Mouse (Mus musculus) ovary, postnatal 10 days (tissue): ENCODE data around the gene Ppfia1.
A peak's percentile ranks its signal among the peaks of the same experiment; 100 is the strongest.

Experiments used
- DNase-seq: peaks from one replicate; pipeline ENCODE4 v3.0.0; 2022; ENCODE audit warnings: low spot score

The Ppfia1 gene

DNA sequence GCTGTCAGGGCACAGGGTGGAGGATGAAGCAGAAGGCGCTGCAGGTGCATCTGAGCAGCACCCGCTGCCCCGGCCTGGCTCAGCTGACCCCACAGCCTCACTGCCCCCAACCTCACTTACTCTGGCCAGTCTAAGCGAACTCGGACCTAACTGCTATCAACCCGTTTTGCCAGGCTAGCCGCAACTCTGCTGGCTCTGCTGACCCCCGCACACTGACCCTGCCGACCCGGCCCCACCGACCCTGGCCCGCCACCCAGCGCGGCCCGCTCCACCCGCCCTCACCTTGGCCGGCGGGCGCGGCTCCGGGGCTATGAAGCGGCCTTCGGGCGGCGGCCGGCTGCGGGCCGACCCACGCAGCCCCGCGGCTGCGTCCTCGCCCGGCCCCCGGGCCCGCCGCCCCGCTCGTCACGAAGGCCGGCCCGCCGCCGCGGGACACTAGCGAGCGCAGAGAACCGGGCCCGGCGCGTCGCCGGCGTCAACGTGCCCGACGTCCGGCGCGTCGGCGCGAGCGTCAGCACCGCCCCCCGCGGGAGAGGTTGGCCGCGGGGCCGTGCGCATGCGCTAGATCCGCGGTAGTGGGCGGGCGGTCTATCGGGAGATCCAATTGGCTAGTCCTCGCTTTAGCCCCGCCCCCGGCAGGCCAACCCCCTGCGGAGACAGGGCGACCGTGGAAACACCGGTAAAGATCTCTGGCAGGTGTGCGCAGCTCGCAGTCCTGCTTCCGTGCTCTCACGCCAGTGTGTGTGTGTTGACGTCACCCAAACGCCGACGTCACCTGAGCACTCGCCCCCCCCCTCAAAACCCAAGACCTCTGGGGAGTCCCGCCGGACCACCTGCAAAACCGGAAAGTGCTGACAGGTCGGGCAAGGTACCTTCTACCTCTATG lies at the start of gene Ppfia1:
TSS of gene Ppfia1 (minus strand) at position 493 of the 886 bp plus-strand sequence.
- peak; percentile 88 for DNase-seq

DNA sequence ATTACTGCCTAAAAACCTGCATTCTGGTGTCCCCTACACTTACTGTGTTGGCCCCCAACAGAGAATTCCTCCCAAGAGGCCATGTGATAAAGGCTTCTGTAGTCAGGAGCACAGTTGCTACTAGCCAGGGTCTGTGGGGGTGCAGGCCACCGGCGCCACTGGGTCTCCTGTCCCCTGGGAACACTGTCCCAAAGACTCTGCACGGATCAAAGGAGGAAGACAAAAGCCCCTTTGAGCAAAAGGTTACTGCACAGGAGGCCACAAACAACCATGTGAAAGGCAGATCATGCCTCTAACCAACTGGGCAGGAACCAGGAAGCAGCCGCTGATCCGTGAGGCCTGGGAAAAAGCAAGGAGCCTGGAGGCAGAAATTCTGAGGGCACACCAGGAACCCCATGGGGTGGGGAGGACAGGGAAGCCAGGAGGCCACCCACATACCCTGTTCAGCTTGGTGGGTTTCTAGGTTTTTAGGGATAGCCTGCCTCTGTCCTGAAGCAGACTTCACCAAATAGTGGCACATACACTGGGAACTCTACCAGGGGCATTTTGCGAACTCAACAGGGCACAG lies 46.9 kb upstream of the Ppfia1 start:
- no peak for DNase-seq

DNA sequence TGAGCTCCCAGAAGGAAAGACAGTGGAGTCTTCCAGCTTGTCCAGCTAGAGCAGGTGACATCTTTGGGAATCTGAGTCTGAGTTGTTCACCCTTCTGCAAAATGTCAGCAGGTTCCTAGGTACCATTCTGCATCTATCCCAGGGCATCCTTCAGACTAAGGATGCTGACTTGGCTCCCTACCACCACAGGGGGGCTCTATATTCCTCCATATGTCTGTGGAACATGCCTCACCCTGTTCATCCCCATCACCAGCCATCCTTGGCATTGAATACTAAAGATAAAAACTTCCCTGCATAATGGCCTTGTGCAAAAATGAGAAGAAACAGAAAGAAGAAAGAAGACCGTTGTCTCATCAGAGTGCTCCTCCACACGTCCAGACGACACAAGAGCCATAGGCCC lies 36.0 kb upstream of the Ppfia1 start:
- DNase-seq, result no peak

DNA sequence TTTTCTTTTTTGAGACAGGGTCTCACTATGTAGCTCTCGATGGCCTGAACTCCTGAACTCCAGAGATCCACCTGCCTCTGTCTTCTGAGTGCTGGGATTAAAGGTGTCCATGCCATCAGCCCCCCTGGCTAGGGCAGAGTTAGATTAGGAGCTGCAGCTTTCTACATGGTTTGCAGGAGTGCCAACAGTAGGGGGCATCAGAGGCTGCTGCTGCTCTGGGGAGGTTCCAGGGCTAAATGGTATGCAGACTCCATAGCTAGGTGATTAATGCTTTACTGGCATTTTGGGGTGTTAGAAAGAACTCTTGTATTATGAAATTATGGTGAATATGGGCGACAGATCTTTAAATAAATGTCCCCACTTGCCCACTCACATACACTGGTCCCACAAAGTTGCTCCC lies 33.8 kb upstream of the Ppfia1 start:
- no peak for DNase-seq

DNA sequence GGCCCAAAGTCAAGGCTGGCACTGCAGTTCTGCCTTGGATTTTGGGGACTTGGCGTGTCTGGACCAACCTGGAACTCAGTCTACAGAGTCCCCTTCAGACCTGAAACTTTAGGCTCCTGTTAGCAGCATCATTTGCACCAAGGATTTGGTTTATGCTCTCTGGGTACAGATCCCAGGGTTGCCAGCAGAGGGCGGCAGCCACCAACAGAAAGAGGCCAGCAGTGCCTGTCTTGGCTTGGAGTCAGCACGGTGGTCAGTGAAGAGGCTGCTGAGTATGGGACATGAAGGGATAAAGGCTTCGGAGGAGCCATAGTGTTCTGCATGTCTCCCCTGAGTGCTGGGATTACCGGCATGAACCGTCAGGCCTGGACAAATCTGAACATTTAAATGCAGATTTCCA lies 32.1 kb upstream of the Ppfia1 start:
- peak; percentile 60 for DNase-seq

DNA sequence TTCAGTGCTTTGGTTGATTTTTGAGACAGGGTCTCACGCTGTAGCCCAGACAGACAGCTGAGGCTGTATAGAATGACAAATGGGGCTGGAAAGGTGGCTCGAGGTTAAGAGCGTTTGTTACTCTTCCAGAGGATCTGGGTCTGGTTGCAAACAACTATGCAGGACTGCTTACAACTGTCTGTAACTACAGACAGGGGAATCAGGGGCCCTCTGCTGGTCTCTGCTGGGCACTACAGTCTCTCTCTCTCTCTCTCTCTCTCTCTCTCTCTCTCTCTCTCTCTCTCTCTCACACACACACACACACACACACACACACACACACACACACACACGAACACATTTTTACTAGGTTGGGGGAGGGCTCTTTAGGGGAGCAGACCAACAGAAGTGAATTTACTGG lies 30.1 kb upstream of the Ppfia1 start:
- no peak for DNase-seq

DNA sequence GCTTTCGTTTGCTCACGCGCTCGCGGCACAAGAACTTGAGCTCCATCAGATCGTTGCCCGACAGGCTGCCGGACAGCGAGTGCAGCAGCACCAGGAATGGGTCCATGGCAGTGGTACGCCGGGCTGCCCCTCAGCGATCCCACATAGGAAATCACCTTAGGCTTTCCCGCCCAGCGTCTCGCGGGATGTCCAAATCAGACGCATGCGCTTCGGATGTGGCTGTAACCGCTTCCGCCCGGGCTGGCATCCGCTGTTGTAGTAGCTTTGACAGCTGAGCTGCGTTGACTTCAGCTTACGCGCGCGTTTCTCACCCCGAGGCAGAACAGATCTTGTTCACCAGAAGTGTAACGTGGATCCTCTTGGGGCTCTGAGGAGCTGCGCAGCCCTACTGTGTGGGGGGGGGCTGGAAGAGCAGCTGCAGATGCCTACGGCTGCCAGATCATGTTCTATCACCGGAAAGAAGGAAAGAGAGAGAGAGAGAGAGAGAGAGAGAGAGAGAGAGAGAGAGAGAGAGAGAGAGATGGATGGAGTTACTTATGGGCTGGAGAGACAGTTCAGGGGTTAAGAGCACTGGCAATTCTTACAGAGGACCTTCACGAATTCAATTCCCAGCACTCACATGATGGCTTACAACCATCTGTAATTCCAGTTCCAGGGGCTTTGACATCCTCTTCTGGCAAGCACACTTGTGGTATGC lies 28.9 kb upstream of the Ppfia1 start, which contains the start of gene Fadd:
TSS of gene Fadd (minus strand) at position 180 of the 697 bp plus-strand sequence.
- DNase-seq, result peak; percentile 93

DNA sequence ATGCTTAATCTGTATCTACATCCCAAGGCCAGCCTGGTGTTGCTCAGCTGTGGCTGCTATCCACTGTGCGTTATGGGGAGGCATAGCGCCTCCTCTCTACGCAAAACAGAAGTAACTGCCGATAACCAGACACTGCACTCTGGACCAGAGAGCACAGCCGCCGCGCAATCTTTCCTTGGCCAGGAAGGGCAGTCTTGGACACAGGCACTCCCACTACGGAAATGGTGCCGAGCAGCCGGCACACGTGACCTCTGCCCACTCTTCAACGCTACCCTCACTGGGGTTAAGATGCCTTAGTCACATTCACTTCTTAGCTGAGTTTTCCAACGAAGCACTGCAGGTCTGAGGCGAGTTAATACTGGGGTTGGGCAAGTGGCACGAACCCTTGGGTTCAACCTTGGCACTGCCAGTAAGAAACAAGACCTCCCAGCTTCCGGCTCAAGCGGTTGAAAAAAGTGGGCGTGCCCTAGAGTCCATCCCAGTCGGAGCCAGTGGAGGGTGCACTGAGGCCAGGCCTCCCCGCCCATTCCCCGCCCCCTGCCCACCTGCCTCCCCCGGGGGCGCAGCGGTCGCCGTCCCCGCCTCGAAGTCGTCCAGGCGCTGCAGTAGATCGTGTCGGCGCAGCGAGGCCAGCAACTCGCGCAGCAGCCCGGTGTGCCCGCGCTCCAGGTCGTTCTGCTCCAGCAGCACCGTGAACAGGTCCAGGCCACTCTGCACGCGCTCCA lies 28.2 kb upstream of the Ppfia1 start:
- peak; percentile 74 for DNase-seq

DNA sequence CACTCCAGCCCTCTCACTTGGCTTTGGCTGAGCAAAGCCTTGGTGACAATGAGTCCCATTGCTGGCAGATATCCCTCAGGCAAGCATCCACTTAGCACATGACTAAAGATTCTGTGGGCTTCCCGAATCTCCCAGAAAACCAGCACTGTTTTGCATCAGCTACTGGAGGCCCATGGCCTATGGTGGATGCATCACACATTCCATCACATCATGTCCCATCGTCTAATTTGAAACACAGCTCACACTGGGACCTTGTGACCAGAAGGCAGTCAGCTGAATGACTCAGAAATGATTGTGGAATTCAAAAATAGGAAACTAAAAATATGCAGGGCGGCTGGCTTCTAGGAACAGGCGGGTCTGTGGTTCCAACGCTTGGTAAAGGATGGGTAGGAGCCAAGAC lies 24.3 kb upstream of the Ppfia1 start:
- DNase-seq, result no peak

DNA sequence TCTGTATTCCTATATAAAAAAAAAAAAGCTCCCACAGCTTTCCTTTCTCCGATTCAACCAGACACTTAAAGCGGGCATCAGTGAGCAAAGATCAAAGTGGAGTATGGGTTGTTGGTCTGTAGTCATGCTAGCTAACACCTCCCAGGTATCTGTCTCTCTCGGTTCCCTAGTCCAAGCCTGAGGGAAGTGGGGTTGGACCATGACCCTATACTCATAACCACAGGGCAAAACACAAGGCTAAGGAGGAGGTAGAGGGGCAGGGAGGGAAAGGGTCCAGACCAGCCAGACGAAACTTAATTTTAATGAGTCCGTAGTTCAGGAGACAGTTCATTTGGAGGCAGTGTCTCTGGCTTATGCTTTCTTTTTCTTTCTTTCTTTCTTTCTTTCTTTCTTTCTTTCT lies 18.7 kb upstream of the Ppfia1 start:
- DNase-seq, result no peak

DNA sequence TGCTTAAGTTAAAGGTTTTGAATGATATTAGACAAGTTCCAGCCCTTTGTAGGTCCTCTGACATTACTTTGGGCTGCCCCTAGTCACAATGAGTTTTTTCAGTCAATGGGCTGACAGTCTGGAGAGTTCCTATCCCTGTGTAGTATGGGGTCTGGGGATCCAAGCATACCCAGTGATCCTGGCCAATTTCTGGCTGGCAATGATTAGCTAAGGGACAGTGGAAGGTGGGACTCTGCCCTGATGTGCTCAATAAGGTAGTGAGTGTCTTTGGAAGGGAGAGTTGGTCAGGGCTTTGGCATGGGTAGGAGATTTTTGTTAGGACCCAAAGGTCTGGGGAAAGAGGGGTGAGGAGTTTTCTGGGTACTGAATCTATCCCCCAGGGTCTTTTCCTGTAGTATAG lies 18.1 kb upstream of the Ppfia1 start:
- DNase-seq, result no peak

DNA sequence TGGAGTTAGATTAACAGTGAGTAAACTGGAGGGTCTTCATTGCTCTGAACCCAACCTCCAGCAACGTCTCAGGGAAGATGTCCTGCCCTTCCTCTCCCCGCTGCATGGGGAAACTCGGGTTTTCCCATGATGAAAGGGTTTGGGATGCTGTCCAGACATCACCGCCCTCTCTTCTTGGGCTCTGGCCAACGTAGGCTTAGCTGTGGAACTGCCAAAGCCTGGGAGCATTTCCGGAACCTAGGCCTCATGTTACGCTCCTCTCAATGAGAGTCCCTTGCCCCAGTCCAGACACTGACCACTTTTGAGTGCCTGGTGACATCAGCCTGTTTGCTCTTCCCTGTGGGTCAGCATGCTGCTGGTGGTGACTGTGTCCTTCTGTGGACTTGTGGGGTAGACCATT lies 15.9 kb upstream of the Ppfia1 start:
- no peak for DNase-seq

DNA sequence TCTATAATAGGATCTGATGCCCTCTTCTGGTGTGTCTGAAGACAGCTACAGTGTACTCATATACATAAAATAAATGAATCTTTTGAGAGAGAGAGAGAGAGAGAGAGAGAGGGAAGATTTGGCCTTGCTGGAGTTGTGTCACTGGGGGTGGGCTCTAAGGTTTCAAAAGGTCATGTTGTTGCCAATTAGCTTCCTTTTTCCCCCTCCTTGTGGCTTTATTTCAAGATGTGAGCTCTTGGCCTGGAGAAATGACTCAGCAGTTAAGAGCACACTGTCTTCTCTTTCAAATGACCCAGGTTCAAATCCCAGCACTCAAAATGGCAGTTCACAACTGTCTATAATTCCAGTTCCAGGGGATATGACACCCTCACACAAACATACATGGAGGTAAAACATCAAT lies 14.6 kb upstream of the Ppfia1 start:
- DNase-seq, result no peak

DNA sequence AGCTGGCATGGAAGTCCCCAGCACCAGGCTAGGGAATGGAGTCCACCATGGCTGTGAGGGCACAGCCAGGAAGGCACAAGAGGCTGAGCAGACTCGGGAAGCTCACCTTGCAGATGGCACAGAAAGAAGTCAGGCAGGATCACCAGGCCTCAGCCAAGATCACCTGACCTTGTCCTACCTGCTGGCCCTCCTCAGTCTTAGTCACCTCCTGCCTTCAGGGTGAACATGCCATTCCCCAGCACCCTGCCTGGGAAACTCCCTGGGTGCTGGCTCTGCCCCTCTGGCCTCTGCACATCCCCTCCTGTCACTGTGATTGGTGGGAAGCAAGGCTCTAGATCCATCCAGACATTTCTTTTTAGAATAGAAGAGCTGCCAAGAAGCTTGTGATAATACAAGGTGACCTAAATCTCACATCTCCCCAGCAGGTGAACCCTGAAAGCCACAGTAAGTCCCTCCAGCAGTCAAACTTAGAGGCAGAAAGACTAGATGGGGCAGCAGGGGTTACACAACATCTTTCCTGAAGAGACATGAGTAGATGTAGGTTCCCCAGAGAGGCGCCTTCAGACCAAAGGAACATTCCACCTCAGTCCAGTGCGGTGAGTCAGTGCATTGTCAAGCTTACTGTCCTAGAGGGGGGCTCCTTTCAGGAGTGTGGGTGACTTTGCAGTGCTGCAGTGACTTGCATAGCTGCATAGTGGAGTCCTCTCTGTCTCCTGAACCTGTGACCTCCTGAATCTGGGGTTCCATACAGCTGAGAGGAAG lies 13.6 kb upstream of the Ppfia1 start:
- no peak for DNase-seq

DNA sequence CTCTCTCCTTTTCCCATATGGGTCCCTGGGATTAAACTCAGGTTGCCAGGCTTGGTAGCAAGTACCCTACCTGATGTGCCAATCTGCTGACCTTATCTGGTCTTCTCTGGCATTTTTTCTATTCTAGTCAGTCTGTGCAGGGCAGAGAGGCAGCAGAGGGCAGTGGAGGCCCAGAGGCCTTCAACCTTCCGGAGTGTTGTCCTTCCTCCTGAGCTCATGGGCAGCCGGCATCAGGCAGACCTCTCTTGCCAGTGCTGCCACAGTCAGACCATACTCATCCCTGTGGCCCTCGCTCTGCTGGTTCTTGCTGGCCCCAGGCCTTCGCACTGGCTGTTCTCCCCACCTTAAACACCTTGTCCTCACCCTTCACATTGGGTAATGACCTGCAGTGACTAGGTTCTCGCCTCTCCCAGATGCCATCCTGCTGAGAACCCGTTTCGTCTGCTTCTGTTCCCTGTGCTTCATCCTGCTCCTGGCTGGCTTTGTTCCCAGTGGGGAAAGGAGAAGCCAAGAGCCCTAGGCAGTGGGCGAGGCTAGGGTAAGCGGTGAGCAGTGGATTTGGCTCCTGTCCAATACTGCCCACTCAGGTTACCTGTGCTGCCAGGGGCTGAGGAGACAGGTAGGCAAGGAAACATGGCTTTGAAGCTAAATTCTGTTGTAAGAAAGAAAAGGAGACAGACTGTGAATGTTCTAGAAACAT lies 10.1 kb upstream of the Ppfia1 start:
- peak; percentile 18 for DNase-seq

DNA sequence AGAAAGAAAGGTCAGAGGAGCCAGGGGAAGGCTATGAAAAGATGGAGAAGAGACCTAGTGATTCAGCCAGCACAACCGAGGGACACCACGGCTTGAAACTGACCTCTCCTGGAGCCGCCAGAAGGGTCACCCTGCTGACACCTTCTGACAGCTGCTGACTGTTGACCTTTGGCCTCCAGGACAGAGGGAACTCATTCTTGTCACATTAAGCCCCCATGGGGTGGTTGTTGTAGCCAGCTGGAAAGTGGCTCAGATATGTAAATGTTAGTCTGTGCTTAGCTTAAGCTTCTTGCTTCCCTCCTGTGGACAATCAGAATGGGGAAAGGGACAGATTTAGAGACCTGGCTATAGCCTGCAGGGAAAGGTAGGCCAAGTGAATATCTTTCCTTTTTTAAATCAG lies 8.5 kb upstream of the Ppfia1 start:
- DNase-seq, result no peak

DNA sequence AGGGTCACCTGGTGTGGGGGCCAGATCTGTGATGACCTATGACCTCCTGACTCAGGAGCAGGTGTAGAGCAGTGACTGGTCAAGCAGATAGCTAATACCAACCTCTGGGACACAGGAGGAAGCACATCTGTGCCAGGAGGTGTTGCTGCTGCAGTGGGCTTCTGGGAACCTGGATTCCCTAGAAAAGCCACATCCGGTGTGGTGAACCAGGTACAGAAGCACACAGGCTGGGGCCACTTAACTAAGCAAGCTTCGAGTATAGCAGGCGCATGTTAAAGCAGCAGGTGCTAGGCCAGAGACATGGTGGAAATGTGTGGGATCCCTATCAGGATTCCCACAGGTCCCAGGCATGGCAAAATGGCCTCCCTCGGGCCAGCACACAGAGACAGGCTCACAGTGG lies 7.1 kb upstream of the Ppfia1 start:
- DNase-seq, result no peak

DNA sequence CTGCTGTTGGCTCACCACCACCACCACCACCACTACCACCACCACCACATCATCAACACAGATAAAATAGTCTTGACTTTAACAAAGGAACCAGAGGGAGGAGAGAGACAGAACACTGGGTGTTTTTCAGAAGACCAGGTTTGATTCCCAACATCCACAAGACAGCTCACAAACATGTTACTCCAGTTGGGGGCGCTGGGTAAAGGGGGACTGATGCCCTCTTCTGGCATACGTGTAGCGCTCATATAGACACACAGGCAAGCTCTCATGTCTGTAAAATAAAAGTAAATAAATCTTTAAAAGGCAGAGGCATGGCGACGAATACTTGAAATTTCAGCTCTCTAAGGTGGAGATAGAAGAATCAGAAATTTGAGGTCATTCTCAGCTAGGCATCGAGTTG lies 5.0 kb upstream of the Ppfia1 start:
- DNase-seq, result no peak

DNA sequence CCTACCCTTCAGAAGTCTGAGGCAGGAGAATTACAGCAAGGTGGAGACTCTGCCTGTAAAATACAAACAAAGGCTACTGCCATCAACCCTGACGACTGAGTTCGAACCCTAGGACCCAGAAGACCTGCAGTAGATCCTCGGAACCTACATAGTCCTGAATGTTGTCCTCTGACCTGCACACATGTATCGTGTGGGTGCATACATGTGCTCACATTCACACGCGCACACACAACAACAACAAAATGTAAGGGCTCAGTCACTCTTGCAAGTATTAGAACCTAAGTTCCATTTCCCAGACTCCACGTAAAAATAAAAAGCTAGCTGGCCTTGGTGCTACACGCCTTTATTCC lies 569 bp upstream of the Ppfia1 start:
- no peak for DNase-seq

DNA sequence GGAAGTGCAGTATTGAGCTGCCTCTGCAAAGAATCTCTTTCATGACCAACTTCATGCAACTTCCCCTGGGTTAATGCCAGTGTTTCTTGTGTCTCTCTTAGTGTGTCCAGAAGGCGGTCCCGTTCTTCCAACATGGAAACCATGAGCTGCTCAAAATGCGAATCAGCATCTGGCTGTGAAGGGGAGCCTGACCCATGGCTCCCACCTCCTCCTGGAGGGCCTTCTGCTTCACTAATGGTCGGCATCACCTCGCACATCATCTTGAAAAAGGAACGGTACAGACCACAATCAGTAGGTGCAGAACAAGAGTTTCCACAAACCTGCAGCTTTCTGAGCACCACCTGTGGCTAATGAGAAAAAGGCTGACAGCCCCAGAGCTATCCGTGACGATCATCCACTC lies 1.3 kb downstream of the Ppfia1 start:
- DNase-seq, result no peak

DNA sequence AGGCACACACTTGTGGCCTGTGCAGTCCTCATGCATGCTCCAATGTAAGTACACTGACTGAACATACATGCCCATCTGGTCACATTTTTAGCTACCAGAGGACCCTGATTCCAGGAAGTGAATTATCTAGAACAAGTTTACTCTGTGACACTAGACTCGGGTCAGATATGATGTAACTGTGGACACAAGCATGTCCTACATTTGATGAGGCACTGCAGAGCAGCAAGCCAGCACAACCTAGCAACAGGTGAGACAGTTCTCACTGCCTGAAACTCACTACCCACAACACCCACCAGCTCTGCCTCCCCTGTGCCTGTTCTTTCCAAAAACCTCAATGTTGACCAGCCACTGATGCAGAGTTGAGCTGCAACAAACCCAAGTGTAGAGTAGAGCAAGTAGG lies 2.7 kb downstream of the Ppfia1 start:
- DNase-seq, result no peak
